Mouse (Mus musculus): Measurements from ENCODE around the gene Arhgef7. TPM values are rescaled to one million over a fixed set of nuclear protein-coding genes. Genes with fewer than 3 reads are reported as not detected.
A peak's percentile ranks its signal among the peaks of the same experiment; 100 is the strongest.

Arhgef7 gene
- total RNA-seq, 4 experiments from 2014 or later, result 93.9 to 119 (median 111) TPM

- DNase-seq (ENCODE audit: low spot score), result no peak
These were observed 34.5 kb downstream of the Arhgef7 start for GRCm38 (mm10) chr8:11762048-11762447.

DNA sequence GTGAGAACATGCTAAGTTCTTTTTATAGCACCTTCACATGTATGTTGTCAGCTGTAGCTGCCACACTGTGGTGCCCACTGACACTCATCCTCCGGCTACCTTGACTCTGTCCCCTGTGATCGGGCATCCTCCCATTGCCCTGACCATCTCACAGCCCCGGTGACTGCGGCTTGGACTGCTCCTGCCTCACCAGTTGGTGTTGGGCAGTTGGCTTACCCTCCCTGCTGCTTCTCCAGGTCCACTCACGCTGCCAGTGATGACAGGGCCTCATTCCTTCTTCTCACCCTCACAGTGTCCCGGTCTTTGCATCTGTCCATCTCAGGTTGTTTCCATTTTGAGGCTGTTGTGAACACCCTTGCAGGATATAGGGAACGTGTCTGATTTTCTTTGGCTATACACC is 35.3 kb downstream of the Arhgef7 start:
- no peak for DNase-seq (ENCODE audit: low spot score)

GRCm38 (mm10) chr8:11767213-11767840 is 39.8 kb downstream of the Arhgef7 start:
- DNase-seq (ENCODE audit: low spot score), result no peak

GRCm38 (mm10) chr8:11770001-11770400 is 42.5 kb downstream of the Arhgef7 start:
- DNase-seq (ENCODE audit: low spot score), result no peak

DNA sequence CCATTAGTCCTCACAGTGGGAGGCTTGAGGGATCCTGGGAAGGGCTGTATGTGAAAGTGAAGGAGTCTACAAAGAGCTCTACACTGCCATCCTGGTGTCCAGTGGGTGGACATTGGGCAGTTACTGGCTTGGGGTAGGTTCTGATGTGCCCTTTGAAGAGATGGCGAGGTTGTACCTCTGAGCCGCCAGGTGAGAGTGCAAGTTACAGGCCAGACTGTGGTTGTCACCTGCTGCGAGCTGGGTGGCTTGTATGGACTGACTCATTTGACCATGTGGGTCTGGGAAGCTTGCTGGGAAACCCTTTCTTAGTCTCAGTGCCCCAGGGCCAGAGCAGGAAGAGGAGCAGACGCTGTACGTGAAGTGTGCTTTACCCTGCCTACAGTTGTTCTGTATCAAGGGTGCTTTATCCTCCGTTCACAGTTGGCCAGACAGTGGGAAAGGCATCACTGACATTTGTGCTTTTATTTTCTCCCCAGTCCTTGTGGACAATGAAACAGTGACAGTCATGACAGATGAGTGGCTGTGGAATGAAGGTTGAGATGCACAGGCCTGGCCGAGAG is 43.1 kb downstream of the Arhgef7 start:
- no peak for DNase-seq (ENCODE audit: low spot score)

GRCm38 (mm10) chr8:11771608-11772007 is 44.1 kb downstream of the Arhgef7 start:
- DNase-seq (ENCODE audit: low spot score), result no peak

DNA sequence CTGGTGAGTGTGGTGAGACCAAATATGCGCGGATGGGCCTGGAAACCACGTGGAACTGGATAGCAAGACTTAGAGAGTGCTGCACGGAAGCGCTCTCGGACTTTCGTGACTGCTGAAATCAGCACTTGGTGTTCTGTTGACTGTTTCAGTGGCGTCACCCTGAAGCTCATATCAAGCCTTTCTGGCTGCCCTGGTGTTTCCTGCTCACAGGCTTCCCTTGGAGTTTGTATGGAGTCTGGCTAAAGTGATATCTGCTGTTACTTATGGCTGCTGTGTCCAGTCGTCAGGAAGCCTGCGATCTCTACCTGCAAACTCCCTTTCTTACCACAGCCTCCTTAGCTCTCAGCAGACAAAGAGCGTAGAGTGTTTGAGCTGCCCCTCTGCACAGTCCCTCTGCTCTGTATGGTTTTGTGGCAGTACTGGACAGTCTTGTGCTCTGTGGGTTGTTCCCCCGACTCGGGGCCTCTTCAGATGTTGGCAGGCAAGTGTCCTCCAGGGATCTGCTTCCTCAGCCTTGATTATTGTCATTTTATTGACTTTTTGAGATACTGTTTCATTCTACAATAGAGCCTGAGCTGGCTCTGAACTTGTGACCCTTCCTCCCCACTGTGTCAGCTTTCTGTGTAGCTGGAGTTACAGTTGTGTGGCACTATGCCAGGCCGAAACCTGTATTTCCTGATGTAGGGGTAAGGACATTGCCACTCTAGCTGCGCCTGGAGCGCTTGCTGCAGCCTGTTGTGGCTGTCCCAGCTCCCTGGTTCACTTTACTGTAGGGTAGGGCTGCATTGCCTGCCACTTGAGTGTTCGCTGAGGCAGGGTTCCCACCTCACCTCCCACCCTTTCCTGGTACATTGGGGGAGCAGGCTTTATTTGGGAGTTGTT is 46.9 kb downstream of the Arhgef7 start:
- peak; percentile 33 for DNase-seq (ENCODE audit: low spot score)

DNA sequence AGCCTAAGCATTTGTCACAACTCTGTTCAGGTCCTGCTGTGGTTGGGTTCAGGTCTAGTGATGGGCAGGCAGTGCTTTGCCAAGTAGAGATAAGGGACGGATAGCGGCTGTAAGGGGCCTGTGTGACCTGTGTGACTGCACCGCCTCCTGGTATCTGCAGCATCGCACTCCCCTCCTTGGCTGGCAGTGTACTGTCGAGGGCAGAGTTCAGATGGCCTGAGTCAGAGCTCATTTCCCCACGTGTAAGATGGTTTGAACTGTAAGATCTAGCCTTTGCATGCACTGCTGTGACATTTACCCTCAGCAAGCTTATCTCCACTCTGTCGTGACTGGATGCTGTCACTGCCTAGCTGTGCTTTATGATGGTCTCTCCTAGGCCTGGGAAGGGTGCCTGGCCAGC is 48.4 kb downstream of the Arhgef7 start:
- DNase-seq (ENCODE audit: low spot score), result no peak

DNA sequence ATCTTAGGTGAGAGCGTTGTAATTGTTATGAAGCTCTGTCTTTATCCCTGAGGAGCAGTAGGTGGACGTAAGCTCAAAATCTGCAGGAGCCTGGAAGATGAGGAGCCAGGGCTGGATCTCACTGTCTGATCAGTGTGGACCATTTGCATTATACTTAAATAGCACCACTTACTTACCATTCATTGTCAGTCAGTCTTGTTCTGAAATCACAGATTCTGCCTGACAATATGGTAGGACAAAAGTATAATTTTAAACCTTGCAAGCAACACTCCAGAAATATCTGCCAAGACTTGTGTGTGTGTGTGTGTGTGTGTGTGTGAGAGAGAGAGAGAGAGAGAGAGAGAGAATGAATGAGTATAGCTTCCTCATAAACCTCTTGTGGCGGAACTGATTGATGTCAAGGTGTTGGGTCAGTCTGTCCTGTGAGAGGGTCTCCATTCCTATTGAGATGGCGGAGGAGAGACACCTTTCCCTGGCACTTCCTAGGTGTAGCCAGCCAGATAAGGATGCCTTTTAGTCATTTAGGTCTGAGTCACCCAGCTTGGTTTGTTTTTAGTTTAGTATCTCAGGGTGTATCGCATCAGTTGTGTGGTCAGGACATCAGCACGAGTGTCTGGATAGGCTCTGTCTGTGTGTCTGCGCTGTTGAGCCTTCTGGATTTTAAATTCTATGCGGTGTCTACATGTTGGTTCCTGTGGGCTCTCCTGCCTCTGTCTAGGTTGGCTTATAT is 49.1 kb downstream of the Arhgef7 start:
- no peak for DNase-seq (ENCODE audit: low spot score)

GRCm38 (mm10) chr8:11777201-11777600 is 49.7 kb downstream of the Arhgef7 start:
- no peak for DNase-seq (ENCODE audit: low spot score)

DNA sequence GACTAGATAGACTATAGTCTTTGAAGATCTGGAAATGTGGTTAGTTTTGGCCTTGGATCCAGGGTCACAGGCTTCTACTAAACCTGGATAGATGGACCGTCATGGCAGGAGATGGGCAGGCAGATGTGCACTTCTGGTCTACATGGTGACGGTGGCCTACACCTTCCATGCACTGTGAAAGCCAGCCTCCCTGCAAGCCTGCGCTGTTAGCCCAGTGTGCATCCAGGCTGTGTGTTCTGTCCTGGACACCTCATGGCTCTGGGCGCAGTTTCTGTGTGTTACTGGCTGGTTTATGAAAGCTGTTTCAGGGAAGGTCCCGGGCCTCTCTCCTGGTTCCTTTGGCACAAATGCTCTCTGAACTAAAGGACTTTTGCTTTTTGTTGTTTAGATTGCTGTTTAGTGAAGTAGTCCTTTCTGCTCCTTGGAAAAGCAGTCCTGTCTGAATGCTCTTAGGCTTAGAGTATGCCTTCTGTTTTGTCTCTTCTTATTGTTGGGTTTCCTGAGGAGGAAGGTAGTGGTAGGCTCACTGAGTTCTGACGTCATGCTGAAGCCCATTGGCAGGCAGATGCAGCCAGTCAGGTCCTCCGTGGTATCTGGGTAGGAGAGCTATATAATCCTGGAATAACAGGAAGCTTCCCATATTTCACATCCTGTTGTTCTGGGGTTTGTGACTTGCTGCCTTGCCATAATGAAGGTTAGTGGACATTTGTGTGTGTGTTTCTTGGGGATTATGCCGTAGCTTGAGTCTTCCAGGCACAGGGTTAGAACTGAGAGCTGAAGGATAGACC is 51.3 kb downstream of the Arhgef7 start:
- DNase-seq (ENCODE audit: low spot score), result peak; percentile 61

DNA sequence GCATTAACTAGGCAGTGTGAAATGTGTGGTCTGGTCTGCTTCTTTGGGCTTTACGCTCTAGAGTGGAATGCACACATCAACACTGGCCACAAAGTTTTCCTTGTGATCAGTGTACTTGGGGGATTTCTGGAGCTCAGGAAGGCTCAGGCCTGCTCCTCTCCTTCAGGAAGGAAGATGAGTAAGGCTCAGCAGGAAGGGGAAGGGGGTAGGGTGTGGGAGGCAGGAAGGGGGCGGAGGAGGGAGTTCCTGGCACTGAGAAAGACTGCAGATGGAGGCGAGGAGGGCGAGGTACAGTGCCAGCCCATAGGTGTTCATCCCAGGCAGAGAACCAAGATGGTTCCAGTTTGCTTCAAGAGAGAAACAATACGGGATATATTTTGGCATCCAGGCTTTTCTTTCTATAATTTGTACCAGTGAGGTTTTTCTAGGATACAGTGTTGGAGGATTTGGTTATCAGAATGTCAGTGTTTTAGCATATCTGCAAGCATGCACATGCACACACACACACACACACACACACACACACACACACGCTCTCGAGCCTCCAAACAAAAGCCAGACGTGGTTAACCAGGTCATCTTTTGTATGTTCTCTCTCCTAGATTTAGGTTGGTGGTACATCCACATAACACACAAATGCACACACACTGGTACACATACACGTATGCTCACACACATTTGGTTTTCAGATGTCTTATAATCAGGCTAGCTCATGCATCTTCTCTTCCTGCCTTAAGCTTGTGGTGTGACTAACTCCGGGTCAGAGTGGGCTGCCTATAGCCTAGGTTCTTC is 52.5 kb downstream of the Arhgef7 start:
- DNase-seq (ENCODE audit: low spot score), result peak; percentile 46

DNA sequence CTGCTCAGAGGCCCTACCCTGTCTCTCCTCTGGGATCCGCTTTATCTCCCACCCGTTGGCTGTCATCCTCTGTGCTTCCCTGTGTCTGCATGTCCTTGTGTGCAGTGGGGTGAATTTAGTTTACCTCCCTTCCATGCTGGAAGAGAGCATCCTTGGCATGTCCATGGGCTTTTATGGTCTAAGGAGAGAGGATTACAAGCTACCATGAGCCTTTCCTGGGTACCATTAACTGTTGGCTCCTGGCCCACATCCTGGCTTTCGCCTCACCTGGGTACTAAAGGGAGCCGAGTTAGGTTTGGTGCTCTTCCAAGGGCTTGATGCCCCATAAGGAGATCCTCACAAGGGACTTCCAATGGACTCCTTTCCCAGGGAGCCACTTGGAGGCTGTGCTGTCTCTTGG is 53.1 kb downstream of the Arhgef7 start:
- DNase-seq (ENCODE audit: low spot score), result no peak

DNA sequence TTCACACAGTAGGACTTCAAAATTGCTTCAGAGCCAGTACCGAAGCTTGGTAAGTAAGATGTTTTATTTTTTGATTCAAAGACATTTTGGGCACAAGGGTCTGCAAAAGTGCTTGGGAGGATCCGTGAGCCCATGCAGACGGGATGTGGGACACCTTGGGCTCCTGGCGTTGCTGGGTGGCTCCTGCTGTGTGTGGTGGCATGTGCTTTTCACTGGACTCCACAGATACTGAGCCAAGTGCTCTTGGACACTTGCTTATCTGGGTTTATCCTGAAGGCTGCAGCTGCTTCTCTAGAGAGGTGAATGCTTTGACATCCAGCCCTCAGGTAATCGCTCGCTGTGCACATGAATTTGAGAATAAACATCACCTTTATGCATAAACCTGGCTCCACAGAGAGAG is 55.1 kb downstream of the Arhgef7 start:
- DNase-seq (ENCODE audit: low spot score), result no peak

DNA sequence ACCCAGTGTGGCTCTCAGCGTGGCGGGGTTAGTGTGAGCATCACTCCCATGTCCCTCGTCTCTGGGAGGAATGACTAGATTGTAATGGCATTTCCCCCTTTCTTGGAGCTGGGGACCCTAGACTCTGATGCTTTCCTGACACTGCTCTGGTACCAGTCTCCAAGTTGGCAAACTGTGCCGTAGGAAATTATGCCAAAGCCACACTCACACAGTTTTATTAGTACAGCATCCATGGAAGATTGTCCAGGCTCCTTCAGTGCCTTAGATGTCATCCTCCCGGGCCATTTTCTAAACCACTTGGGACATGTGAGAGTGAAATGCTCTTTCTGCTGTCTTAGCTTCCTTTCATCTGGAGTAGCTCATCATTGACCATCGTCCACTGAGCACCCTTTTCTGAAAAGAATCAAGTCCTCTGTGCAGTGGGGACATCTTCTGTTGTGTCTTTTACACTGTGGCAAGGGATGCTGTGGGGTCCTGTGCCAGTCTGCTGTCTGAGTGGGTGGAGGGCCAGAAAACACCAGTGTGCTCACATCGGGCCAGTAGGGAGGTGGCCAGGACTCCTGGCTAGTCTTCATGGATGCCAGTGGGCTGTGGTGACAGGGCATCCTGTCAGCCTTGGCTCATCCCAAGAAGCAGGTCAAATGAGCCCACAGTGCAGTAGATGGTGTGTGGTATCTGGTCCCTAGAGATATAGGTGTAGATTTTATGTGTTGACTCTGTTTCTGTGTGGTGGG is 56.5 kb downstream of the Arhgef7 start:
- no peak for DNase-seq (ENCODE audit: low spot score)

GRCm38 (mm10) chr8:11785121-11785520 is 57.6 kb downstream of the Arhgef7 start:
- no peak for DNase-seq (ENCODE audit: low spot score)

DNA sequence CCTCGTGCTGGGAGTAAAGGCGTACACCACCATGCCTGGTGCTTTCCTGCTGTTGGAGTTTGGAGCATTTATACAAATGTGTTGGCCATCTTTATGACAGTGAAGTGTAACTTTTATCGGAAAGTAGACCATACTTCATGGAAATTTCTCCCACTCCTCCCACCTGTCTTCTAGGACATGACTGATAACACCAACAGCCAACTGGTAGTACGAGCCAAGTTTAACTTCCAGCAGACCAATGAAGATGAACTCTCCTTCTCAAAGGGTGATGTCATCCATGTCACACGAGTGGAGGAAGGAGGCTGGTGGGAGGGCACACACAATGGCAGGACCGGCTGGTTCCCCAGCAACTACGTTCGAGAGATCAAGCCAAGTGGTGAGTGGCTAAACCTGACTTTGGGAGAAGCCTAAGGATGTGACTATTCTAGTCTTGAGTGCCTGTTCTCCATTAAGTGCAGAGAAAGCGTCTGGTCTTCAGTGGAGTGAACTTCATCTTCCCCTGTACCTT is 58.1 kb downstream of the Arhgef7 start:
- DNase-seq (ENCODE audit: low spot score), result no peak

- no peak for DNase-seq (ENCODE audit: low spot score)
These were observed 60.7 kb downstream of the Arhgef7 start for GRCm38 (mm10) chr8:11788252-11788651.

DNA sequence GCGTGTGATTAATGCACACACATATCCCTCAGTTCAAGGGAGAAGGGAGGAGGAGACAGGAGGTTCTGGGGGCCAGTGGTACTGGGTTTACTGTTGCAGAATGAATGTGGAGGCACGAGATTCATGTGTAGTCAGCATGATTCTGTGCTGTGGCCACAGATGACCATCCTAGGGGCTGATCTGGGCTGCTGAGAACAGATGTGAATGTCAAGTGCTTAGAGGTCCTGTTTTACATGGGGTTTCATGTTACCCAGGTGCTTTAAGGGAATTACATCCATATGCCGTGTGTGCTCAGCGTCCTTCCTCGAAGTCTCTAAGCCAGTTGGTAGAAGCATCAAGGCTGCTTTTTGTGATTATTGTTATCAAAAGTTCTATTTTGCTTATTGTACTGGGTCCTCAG is 61.6 kb downstream of the Arhgef7 start:
- no peak for DNase-seq (ENCODE audit: low spot score)

GRCm38 (mm10) chr8:11794956-11795355 is 67.4 kb downstream of the Arhgef7 start:
- no peak for DNase-seq (ENCODE audit: low spot score)
